Mouse (Mus musculus) gonadal fat pad, adult 2 months (tissue): ENCODE data around the gene Pnma1. TPM values are rescaled to one million over a fixed set of nuclear protein-coding genes. Genes with fewer than 3 reads are reported as not detected.
A peak's percentile ranks its signal among the peaks of the same experiment; 100 is the strongest.

Experiments
- DNase-seq: peaks from one replicate; pipeline ENCODE4 v3.0.0-alpha.2; 2012; ENCODE audit warnings: low read depth
- polyA plus RNA-seq: library from polyadenylated mRNA; depleted of rRNA; stranded (reverse); fragments of >200 nt; gene quantifications from 2 replicates; pipeline ENCODE4 v1.2.3, GENCODE M21; 2012

Pnma1 gene
- polyA plus RNA-seq, 1 experiment: 0.15 TPM

DNA sequence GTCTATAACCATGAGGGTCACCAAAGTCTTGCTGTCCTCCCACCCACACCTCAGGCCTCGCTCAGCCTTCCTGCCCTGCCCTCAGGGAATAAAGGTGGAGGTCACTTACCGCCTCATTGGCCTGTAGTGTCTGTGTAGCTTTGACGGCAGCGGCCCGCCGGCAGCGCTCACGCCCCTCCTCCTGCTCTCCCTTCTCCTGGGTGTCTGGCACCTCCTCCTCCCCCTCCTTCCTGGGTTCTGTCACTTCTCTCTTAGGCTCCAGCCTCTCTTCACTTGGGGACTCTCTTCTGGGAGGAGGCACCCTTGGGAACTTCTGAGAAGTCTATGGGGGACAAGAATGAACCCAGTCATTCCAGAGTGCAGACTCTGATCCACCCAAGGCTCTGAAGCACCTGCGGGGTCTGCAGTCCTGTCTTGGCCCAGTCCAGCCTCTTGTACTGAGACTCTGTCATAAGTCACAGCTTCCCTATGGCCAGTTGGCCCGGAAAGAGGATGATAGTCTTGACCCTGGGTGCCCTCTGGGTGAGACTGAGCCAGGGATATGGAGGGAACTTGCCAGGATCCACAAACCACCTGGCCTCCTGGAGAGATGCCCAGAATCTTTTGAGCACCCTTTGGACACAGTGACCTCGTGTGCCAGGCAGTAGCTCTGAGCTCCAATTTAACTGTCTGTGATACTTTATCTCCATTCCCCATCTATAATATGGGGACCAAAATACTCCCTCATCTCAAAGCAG is 6.7 kb upstream of the Pnma1 start:
- peak; percentile 74 for DNase-seq

DNA sequence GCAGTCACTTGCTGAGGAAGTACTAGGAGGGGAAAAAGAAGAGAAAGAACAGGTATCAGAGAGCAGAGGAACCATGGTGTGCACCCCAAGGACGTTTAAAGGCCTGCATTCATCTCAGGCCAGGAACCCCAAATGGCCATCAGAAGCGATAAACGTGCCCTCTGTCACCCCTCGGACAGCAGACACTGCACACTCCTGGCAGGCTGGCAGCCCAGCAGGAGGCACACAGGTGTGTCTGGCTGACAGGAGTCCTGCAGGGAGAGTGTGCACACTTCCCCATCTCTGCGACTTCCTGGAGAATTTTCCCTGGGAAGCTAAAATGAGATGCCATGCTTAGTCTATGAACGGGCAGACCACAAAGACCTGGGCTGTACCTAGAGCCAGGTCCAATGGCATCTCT is 5.1 kb upstream of the Pnma1 start:
- no peak for DNase-seq

DNA sequence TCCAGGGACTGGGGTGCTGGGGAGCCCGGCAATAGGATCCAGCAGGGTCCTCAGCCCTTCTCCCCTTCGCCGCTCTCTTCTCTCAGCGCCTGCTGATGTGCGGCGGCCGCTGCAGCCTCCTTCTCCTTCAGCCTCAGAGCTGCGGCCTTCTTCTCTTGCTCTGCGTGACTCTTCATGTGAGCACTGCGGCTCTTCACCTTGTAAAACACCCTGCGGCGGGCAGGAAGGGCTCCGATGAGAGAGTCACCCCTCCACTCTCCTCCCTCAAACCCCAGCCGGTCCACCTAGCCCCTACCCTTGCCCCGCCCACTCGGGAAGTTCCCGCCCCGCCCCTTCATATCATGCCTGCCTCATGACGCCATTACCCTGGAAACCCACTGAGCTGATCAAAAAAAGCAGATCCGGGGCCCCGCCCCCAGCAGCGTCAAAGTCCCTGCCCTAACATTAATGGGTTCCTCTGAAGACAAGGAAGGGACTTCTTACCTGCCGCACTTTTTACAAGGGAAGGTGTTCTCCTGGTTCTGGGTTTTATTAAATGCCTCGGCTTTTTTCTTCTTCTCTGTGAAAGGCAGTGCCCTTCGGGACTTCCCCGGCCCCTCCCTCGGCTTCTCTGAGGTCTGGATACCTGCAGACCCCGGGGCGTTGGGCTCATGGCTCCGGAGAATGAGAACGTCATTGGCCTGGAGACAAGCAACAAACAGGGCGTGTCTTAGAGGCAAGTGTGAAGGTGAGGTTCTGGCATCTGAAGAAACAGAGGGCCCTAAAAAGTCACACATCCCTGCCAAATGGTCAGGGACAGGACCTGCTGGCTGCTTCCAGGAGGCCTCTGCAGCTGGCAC is 4.3 kb upstream of the Pnma1 start:
- DNase-seq: no peak

DNA sequence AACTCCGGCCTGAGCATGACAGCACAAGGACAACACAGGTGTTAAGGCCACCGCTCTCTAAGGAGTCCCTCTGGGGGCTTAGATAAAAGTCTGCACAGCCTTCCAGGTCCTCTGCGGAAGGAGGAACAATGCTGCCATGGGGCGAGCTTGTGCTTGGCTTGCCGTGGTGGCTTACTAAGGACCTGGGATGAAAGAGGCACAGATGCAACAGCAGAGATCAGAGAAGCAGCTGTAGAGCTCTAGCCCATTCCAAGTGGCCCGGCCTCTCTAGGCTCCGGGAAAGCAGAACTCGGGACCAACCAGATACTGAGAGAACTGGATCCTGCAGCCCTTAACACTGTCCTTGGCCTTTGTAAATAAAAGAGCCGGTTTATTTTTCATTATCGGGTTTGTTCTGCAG is 3.6 kb upstream of the Pnma1 start:
- DNase-seq: no peak

DNA sequence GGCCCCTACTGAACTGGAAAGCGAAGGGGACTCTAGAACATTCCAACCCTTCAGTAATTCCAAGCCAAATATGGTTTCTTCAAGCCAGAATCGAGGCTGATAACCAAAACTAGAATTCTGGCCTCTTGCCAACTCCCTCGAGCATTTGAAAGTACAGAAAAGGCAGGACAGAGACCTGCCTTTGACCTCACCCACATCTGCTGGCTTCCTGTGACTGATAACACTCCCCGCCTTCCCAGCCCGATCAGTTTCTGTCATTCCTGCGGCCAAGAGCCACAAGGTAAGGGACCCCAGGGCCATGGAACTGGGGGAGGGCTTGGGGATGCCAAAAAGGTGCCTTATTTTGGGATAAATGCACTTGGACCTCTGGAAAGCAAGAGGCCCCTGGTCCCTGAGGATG is 2.7 kb upstream of the Pnma1 start:
- DNase-seq: no peak

DNA sequence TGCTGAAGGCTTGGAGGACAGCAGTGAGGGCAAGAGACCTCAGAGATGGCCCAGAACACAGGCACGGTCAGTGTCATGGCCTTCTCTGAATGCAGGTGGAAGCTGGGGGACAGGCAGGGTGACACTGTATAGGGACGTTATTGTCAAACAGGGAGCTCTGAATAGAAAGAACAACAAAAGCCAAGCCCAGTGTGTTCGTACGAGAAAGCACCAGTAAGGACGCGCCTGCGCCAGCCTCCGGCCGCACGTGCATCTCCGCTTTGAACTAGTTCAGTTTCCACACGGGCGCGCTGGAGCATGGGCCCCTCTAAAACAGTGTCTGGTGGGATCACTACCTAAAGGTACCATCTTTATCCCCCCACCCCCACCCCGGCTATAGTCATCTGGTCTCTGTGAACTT is 1.7 kb upstream of the Pnma1 start:
- no peak for DNase-seq

DNA sequence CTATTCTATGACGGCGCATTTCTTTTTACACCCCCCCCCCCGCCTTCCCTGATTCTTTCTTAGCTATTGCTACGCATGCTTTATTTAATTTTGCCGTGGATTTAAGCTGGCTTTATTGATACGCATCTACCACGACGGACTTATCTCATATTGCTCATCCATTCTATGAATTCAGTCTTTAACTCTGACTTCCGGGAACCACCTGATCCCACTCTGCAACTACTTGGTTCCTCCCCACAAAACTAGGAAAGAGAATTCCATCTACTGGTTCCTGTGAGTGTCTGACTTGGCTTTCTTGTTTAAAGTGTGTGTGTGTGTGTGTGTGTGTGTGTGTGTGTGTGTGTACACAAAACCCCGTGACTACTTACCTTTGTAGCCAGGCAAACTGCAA is 328 bp upstream of the Pnma1 start:
- no peak for DNase-seq

DNA sequence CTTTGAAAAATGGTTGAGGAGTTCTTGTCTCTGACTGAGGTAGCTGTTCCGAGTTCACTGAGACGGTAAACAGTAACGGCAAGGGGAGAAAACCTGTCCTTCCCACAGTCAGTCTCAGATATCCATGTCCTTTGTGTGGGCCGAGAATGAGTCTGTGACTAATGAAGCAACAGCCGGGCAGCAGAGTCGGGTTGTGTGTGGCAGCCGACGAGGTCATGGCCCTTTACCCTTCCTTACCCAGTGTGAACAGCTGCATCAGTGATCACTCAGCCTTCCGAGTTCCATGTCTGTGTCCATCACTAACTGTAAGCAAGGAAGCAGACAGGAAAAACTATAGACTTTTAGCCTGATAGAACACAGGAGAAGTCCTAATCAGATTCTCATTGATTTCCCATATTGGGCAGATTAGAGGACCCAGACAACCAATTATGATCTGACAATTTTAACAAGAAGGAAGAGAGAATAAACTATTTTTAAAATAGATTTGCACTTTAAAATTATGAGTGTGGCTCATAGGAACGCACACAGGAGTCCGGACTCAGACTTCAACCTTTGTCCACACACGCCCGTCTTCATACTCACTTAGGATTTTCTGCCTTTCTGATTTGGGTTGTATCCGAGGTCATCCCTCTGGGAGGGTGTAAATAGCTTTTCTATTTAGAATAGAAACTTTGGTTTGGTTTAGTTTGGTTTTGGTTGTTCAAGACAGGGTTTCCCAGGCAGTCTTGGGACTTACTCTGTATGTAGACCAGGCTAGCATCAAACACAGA is 5.8 kb downstream of the Pnma1 start:
- no peak for DNase-seq

DNA sequence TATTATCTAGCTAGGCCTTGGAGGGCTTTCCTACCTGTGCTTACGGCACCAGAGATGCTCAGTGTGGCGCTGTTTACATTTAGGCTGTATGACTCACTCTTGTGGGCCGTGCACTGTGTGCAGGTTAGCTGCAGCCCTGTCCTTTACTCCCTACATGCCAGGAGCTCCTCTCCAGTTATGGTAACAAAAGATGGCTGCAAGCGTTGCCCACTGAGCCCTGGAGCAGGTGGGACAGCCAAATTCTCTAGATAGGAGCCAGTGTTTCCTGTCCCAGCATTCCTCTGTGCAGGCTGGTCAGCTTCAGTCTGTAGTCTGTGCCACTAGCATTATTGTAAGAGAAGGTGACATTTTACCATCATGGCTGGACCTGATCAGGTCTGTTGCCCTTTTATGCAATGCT is 7.0 kb downstream of the Pnma1 start:
- DNase-seq: no peak

DNA sequence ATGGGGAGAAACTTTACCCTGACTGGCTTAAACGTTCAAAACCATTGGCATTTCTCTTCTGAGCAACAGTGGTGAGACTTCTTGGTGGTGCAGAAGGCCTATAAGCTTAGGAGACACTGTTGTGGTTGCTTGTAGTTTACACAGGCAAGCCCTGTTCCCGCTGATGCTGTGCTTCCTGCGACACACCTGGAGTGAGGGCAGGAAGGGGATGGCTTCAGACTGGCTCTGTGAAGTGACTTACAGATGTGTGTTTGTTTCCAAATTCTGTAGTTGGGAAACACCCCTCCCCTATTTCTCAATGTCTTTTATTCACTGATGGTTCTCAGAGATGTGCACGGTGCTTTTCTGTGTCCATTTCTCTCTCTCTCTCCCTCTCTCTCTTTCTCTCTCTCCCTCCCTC is 8.2 kb downstream of the Pnma1 start:
- DNase-seq: no peak

DNA sequence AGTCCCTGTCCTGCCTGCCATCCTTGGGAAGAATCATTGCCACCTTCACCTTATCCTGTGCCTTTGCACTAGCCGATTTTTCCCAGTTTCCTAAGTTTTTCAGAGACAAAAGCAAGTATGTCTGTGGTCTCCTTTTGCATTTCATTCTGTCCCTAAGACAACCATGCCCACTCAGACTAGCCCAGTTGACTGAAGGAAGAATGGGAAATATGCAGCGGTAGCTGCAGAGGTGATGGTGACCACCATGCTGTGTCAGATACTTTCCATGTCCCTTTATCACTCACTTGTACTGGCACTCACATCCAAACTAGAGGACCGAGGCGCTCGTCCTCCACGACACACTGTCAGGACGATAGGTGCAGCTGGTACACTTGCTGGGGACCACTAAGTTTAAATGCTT is 11.2 kb downstream of the Pnma1 start:
- no peak for DNase-seq

DNA sequence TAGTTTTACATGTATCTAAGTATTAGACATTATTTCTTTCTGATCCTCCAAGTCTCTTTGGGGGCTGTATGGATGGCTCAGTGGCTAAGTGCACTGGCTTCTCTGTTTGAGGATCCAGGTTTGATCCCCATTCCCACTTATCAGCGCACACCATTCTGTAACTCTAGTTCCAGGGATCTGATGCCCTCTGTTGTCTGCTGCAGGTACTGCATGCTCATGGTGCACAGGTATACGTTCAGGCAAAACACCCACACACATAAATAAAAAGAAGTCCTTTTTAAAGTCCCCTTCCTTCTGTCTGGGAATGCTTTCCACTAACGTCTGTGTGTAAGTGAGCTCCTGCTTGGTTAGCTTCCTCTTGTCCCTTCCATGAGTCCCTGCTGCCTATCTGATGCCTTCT is 16.0 kb downstream of the Pnma1 start:
- no peak for DNase-seq

DNA sequence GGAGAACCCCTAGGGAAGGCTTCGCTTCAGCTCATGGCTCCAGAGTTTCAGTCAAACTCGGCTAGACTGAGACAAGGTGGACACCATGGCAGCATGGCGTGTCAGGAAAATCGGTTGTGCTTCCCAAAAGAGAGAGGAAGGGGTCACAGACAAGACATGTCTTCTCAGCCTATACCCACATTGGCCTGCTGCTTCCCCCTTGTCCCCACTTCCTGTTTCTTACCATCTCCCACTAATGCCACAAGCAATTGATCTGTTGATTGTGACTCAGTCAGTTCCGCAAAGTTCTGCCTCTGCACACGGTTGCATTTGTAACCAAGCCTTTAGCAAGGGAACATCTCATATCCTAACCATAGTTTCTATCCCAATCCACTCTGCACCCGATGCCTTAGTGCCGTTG is 18.4 kb downstream of the Pnma1 start:
- no peak for DNase-seq

DNA sequence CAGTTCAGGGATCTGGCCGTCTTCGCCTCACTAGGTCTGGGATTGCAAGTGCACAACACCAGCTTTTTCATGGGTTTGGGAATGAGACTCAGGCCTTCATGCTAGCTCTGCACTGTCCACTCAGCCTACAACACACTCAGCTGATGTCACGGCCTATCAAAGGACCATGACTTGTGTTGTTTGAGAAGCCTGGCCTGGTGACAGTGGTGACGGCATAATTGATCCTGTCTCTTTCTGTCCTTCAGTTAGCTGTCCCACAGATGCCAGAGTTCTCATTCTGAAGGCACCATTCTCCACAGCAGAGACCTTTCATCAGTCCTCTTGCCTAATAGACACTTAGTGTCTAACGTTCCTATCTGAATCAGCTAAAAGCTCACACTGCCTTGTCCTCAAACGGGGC is 19.7 kb downstream of the Pnma1 start:
- no peak for DNase-seq

DNA sequence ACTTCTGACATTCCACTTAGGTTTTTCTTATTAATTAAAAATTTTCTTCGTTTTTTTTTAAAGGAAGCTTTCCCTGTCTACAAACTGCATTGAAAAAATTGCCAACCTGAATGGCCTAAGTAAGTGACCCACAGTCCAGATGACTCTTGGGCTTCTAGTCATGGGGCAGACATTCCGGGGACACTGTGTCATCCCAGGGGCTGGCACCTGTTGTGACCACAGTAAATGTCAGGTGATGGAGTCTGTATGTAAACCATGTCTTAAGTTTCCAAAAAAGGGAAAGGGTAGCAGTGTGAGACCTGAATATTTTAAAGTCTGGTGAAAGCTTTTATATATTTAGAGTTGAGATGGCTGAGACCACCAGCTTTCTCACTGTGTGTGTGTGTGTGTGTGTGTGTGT is 21.4 kb downstream of the Pnma1 start:
- DNase-seq: no peak

DNA sequence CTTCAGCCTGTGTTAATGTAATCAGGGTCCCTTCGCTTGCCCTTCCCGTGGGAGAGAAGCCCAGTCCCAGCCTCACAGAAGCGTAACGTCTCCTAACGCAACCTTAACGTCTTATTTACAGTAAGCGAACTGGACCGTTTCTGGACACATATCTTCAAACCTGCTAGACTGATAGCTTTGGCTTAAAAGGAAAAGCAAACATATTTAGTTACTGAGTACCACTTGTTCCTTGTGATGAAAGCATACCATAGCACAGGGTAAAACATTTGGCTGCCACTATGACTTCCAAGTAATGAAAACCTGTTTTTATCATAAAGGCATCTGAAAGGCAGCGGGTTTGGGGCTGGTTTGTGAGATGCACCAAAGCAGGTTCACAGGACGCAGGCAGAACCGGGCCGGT is 22.4 kb downstream of the Pnma1 start:
- DNase-seq: no peak

DNA sequence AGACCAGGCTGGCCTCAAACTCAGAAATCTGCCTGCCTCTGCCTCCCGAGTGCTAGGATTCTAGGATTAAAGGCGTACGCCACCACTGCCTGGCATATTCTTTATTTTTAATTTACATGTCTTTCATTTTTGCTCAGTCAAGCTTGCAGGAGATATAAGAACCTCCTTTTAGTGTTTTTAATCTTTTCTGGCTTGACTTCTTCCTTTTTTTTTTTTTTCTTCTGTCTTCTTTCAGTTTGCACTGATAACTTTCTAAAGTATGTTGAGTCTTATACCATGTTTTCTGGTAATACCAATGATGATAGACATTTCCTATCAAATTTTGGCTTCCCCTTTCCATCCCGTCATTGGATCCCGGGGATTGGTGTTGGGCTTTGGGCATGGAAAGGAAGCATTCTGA is 28.7 kb downstream of the Pnma1 start:
- no peak for DNase-seq

DNA sequence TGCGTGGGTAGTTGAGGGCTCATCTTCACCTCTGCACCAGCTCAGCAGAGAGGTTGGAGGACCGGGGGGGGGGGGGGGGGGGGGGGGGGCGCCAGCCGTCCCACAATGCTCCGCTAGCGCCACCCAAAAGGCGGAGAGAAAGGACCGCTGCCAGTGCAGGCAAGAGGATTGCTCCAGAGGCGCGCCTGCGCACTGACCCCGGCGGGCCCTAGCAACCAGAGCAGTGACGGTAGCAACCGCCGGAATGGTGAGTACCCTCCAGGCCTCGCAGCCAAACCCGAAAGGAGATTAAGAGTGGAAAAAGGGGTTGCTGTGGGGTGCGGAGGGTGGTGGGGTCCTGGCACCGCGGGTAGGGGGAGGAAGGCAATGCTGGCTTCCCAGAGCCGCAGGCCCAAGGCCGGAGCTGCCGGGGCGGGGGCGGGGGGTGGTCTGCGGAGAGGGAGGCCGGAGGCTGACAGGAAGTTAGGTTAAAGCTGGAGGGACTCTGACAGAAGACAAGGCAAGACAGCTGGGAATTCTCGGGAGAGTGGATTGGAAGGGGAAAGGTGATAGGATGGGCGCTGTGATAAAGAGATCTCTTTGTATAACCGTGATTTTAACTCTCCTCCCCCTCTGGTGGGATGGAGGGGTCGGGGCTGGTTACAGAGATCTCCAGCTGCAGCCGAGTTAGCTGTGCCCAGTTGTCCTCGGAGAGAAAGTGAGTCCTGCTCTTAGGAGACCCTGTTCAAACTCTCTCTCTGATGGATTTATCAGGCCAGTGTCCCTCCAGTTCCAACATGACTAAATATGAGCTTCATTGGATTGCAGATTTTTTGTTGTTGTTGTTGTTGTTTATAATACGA is 33.9 kb downstream of the Pnma1 start, which contains the start of gene Dnal1:
Gene Dnal1 (plus strand): TSS at position 214 of the 842 bp plus-strand sequence.
- no peak for DNase-seq

DNA sequence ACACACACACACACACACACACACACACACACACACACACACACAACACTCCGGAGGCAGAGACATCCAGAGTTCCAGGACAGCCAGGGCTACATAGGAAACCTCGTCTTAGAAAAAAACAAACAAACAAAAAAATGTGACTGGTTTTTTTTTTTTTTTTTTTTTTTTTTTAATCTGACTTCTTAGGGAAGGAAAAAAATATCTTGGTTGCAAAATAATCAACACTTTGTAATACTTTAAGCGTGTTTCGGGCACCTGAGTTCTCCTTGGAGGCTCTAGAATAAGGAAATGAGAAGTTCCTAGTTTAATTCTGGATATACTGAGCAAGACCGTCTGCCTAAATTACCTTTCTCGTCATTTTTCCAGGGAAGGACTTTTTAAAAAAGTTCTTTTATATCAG is 34.6 kb downstream of the Pnma1 start:
- DNase-seq: no peak

DNA sequence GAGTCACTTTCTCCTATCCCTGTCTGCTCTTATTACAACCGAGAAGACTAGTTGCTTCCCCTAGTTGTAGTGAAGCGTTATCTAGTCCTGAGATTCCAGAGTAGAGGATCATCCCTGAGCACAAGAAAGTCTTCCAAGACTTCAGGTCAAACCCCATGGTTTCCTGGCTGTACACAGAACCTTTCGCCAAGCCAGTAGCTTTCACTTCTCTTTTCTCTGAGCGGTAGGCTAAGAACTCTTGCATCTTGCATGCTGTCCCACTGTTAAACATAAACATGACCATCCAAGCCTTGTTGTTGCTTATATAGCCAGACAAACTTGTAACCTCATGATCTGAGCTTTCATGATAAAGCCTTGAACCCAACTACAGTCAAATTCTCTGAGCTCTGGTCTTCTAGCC is 37.5 kb downstream of the Pnma1 start:
- no peak for DNase-seq

DNA sequence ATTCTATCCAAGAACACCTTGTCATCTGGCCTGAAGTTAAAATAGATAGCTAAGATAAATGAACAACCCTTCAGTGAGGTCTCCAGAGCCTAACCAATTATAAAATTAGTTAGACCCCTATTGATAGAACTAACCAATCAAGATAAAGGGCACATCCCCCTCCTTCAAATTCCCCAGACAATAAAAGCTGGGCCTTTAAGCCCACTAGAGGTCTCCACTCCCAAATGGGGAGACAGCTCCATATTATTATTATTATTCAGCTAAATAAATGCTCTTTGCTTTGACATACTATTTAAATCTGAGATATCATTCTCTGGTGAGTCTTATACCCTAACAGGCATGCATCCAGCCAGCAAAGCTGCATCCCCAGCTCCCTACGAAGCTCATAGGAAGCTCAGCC is 38.4 kb downstream of the Pnma1 start:
- no peak for DNase-seq

DNA sequence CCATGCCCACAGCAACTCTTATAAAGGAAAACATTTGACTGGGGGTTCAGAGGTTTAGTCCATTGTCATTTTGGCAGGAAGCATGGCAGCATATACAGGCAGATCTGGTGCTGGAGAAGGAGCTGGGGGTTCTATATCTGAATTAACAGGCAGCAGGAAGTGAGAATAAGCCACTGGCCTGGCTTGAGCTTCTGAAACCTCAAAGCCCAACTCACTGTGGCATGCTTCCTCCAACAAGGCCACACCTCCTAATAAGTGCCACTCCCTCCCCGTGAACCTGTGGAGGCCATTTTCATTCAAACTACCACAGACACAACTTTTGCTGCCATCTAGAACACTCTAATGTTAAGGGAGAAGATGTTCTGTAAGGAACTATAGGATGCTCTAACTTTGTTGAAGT is 40.6 kb downstream of the Pnma1 start:
- no peak for DNase-seq
